Comparison of ENCODE assay signal across 9 mouse cellular contexts in genomic region chr5:142926940-142927228, GRCm38 (mm10). TPM values are rescaled to one million over a fixed set of nuclear protein-coding genes. Genes with fewer than 3 reads are reported as not detected.
A peak's percentile ranks its signal among the peaks of the same experiment; 100 is the strongest.
DNase-seq lines count a peak whose midpoint lies in the region; ATAC-seq lines count a peak whose summit lies in the region.
"Had no signal": no experiment of that assay in that cellular context is flagged by ENCODE, and none has a peak within 500 bp of the region (broad histone marks: within the 10 kb centered on the region; RNA-seq: fewer than 3 reads in every experiment).

No protein-coding gene starts in this region.

- peak overlapping the region; percentile 43 for H3K4me2 ChIP-seq in heart, embryonic 15.5 days
- no peak overlapping the region for H3K4me2 ChIP-seq in midbrain, embryonic 13.5 days (replicated peaks)
- H3K4me2 ChIP-seq in midbrain, embryonic 16.5 days (ENCODE audit: low read length): no peak overlapping the region
- peak overlapping the region; percentile 1 for H3K4me2 ChIP-seq in stomach, embryonic 16.5 days (ENCODE audit: low read depth, low read length)

- peak overlapping the region; percentile 30; the same call in 1 of the 2 replicates for H3K9ac ChIP-seq in heart, embryonic 15.5 days
- no peak overlapping the region for H3K9ac ChIP-seq in midbrain, embryonic 13.5 days (replicated peaks)
- H3K9ac ChIP-seq in midbrain, embryonic 16.5 days (ENCODE audit: low read depth, low read length): no peak overlapping the region
- H3K9ac ChIP-seq in stomach, embryonic 16.5 days (ENCODE audit: low read length): peak overlapping the region; percentile 63
- H3K9ac ChIP-seq: neural tube, embryonic 12.5 days had no signal

- 24% methylated on average over 3 of the region's 3 CpGs for WGBS in heart, embryonic 15.5 days
- WGBS in midbrain, embryonic 13.5 days: 50% methylated on average over 3 of the region's 3 CpGs
- 41% methylated on average over 3 of the region's 3 CpGs for WGBS in midbrain, embryonic 16.5 days
- 39% methylated on average over 3 of the region's 3 CpGs for WGBS in stomach, embryonic 16.5 days

- H3K9me3 ChIP-seq in heart, embryonic 15.5 days (replicated peaks): no peaks in the 10 kb centered on the region
- H3K9me3 ChIP-seq in midbrain, embryonic 13.5 days: no peaks in the 10 kb centered on the region
- H3K9me3 ChIP-seq in midbrain, embryonic 16.5 days (replicated peaks; ENCODE audit: control insufficient read depth, low read length, poor library complexity, severe bottlenecking): no peaks in the 10 kb centered on the region
- no peaks in the 10 kb centered on the region for H3K9me3 ChIP-seq in stomach, embryonic 16.5 days (replicated peaks; ENCODE audit: control insufficient read depth, low read length)
- H3K9me3 ChIP-seq: neural tube, embryonic 12.5 days had no signal

- no peaks in the 10 kb centered on the region for H3K36me3 ChIP-seq in heart, embryonic 15.5 days
- no peaks in the 10 kb centered on the region for H3K36me3 ChIP-seq in midbrain, embryonic 13.5 days
- no peaks in the 10 kb centered on the region for H3K36me3 ChIP-seq in midbrain, embryonic 16.5 days (ENCODE audit: control insufficient read depth, insufficient read depth, low read length)
- H3K36me3 ChIP-seq in stomach, embryonic 16.5 days (ENCODE audit: control insufficient read depth, insufficient read depth, low read length): no peaks in the 10 kb centered on the region
- H3K36me3 ChIP-seq: neural tube, embryonic 12.5 days had no signal

- no peak for DNase-seq in heart, postnatal 14 days
- DNase-seq in cerebellum, adult 11 months: no peak

- no peaks in the 10 kb centered on the region for H3K27me3 ChIP-seq in heart, embryonic 15.5 days
- H3K27me3 ChIP-seq in midbrain, embryonic 13.5 days: peaks cover 27% of the 10 kb centered on the region
- H3K27me3 ChIP-seq in midbrain, embryonic 16.5 days (ENCODE audit: control insufficient read depth, insufficient read depth, low read depth, low read length): peaks cover 7% of the 10 kb centered on the region
- H3K27me3 ChIP-seq in stomach, embryonic 16.5 days (ENCODE audit: control insufficient read depth, insufficient read depth, low read length): no peaks in the 10 kb centered on the region

- intact Hi-C loops in heart, postnatal 14 days (cut with DNase I): loop anchor here (2.0 kb wide), 1 partner anchor 16 kb away; no protein-coding TSS in a partner anchor

- no peak overlapping the region for H3K4me3 ChIP-seq in heart, embryonic 15.5 days
- no peak overlapping the region for H3K4me3 ChIP-seq in midbrain, embryonic 13.5 days (replicated peaks)
- H3K4me3 ChIP-seq in midbrain, embryonic 16.5 days (ENCODE audit: low read depth, low read length): no peak overlapping the region
- no peak overlapping the region for H3K4me3 ChIP-seq in stomach, embryonic 16.5 days (replicated peaks; ENCODE audit: low read length)
- H3K4me3 ChIP-seq: neural tube, embryonic 12.5 days had no signal

- no peak for ATAC-seq in heart, embryonic 15.5 days (replicated peaks; ENCODE audit: insufficient number of reproducible peaks, insufficient read depth, low FRiP score, low read depth)
- no peak for ATAC-seq in midbrain, embryonic 13.5 days
- ATAC-seq in midbrain, embryonic 16.5 days: no peak
- ATAC-seq in inflammation-experienced regulatory T-cells, adult 6 months: peak; percentile 57
- ATAC-seq in stomach, embryonic 16.5 days (ENCODE audit: insufficient read depth, low FRiP score): no peak
- ATAC-seq in cerebellum, adult (ENCODE audit: insufficient number of reproducible peaks, low FRiP score, low TSS enrichment): no peak

- peak overlapping the region; percentile 90 for H3K27ac ChIP-seq in heart, embryonic 15.5 days
- peak overlapping the region; percentile 1; the same call in 1 of the 2 replicates for H3K27ac ChIP-seq in midbrain, embryonic 13.5 days
- H3K27ac ChIP-seq in midbrain, embryonic 16.5 days (ENCODE audit: low read length): no peak overlapping the region
- peak overlapping the region; percentile 96 for H3K27ac ChIP-seq in stomach, embryonic 16.5 days (ENCODE audit: low read length)
- H3K27ac ChIP-seq: neural tube, embryonic 12.5 days had no signal

- H3K4me1 ChIP-seq in heart, embryonic 15.5 days (replicated peaks): peaks cover 59% of the 10 kb centered on the region
- H3K4me1 ChIP-seq in midbrain, embryonic 13.5 days (replicated peaks): peaks cover 20% of the 10 kb centered on the region
- peaks cover 7% of the 10 kb centered on the region for H3K4me1 ChIP-seq in midbrain, embryonic 16.5 days (ENCODE audit: control insufficient read depth, insufficient read depth, low read length)
- H3K4me1 ChIP-seq in stomach, embryonic 16.5 days (ENCODE audit: control insufficient read depth, insufficient read depth, low read length): peaks cover 27% of the 10 kb centered on the region

RNA-seq across cellular contexts. Expression of gene Actb, which starts 20.3 kb away (rescaled TPM):
- 5,943 and 6,493 TPM in 2 replicates for polyA plus RNA-seq in heart, embryonic 15.5 days (2015; fragmentation: Nextera tagmentation; extraction: Ambion mirVana)
- 1,000 to 10,000 TPM; 1,025 to 1,358 TPM for total RNA-seq in heart, postnatal 14 days (2021)
- polyA plus RNA-seq in midbrain, embryonic 13.5 days (2015; fragmentation: Nextera tagmentation; extraction: Ambion mirVana): 15,567 and 17,404 TPM in 2 replicates
- polyA plus RNA-seq in midbrain, embryonic 16.5 days (2015; fragmentation: Nextera tagmentation; extraction: Ambion mirVana): 13,967 and 14,266 TPM in 2 replicates
- over 10,000 TPM; 20,020 to 68,742 (median 52,499) TPM for polyA plus RNA-seq in inflammation-experienced regulatory T-cells, adult 6 months (2017; shearing (Covaris generic))
- polyA plus RNA-seq in stomach, embryonic 16.5 days (2015; fragmentation: Nextera tagmentation; extraction: Ambion mirVana): 14,659 and 15,131 TPM in 2 replicates

RNA-seq across cellular contexts. Expression of gene Fbxl18, which starts 31.7 kb away (rescaled TPM):
- polyA plus RNA-seq in heart, embryonic 15.5 days (2015; fragmentation: Nextera tagmentation; extraction: Ambion mirVana): 7.7 and 9.9 TPM in 2 replicates
- total RNA-seq in heart, postnatal 14 days (2021): 1 to 10 TPM; 7.1 to 7.7 TPM
- 40.1 and 40.4 TPM in 2 replicates for polyA plus RNA-seq in midbrain, embryonic 13.5 days (2015; fragmentation: Nextera tagmentation; extraction: Ambion mirVana)
- 29.9 and 35.1 TPM in 2 replicates for polyA plus RNA-seq in midbrain, embryonic 16.5 days (2015; fragmentation: Nextera tagmentation; extraction: Ambion mirVana)
- 1 to 10 TPM; 4.6 to 5.8 (median 5.5) TPM for polyA plus RNA-seq in inflammation-experienced regulatory T-cells, adult 6 months (2017; shearing (Covaris generic))
- polyA plus RNA-seq in stomach, embryonic 16.5 days (2015; fragmentation: Nextera tagmentation; extraction: Ambion mirVana): 8.2 and 9.7 TPM in 2 replicates

RNA-seq across cellular contexts. Expression of gene Fscn1, which starts 33.3 kb away (rescaled TPM):
- 108 and 137 TPM in 2 replicates for polyA plus RNA-seq in heart, embryonic 15.5 days (2015; fragmentation: Nextera tagmentation; extraction: Ambion mirVana)
- 10 to 100 TPM; 47.3 to 68.9 TPM for total RNA-seq in heart, postnatal 14 days (2021)
- polyA plus RNA-seq in midbrain, embryonic 13.5 days (2015; fragmentation: Nextera tagmentation; extraction: Ambion mirVana): 555 TPM in 2 replicates
- polyA plus RNA-seq in midbrain, embryonic 16.5 days (2015; fragmentation: Nextera tagmentation; extraction: Ambion mirVana): 493 and 557 TPM in 2 replicates
- 1 to 10 TPM in 1 of 3 experiments, not detected in 2; 1.2 TPM for polyA plus RNA-seq in inflammation-experienced regulatory T-cells, adult 6 months (2017; shearing (Covaris generic))
- polyA plus RNA-seq in stomach, embryonic 16.5 days (2015; fragmentation: Nextera tagmentation; extraction: Ambion mirVana): 161 and 176 TPM in 2 replicates

Comparison
In these comparisons a context has a peak if more than half of its experiments do, and no peak if none do; other contexts are left out.
1. H3K4me2 ChIP-seq: peak in heart, embryonic 15.5 days (single experiment) and stomach, embryonic 16.5 days (single experiment); none in midbrain, embryonic 13.5 days (single experiment) and midbrain, embryonic 16.5 days (single experiment).
2. H3K9ac ChIP-seq: peak in heart, embryonic 15.5 days (single experiment) and stomach, embryonic 16.5 days (single experiment); none in midbrain, embryonic 13.5 days (single experiment) and midbrain, embryonic 16.5 days (single experiment).
3. RNA of gene Fscn1, which starts 33.3 kb away (polyA plus RNA-seq): 555 TPM in midbrain, embryonic 13.5 days, 493 to 557 TPM in midbrain, embryonic 16.5 days, 161 to 176 TPM in stomach, embryonic 16.5 days and 108 to 137 TPM in heart, embryonic 15.5 days; 1.2 TPM in inflammation-experienced regulatory T-cells, adult 6 months; every median in the first group is over 10 times any median in the second.